Mouse (Mus musculus) liver, embryonic 14.5 days (tissue): ENCODE results near the gene Bcas3.

Source experiments
- CTCF ChIP-seq: IDR thresholded peaks from 2 replicates; pipeline ENCODE4 v1.5.1; 2016; ENCODE audit warnings: antibody characterized with exemption, low read depth, control low read depth
- EP300 ChIP-seq: IDR thresholded peaks from 2 replicates; pipeline ENCODE4 v1.6.1; 2016; ENCODE audit warnings: antibody characterized with exemption, low read depth

GRCm38 (mm10) chr11:85789750-85790149 lies 436.8 kb downstream of the Bcas3 start:
- no peak for TF ChIP-seq CTCF
- no peak for TF ChIP-seq EP300
